Mouse (Mus musculus): ENCODE data around the gene Zfand4. TPM values are rescaled to one million over a fixed set of nuclear protein-coding genes. Genes with fewer than 3 reads are reported as not detected.

The Zfand4 gene
- polyA plus RNA-seq, 1 experiment: 2.1 TPM

DNA sequence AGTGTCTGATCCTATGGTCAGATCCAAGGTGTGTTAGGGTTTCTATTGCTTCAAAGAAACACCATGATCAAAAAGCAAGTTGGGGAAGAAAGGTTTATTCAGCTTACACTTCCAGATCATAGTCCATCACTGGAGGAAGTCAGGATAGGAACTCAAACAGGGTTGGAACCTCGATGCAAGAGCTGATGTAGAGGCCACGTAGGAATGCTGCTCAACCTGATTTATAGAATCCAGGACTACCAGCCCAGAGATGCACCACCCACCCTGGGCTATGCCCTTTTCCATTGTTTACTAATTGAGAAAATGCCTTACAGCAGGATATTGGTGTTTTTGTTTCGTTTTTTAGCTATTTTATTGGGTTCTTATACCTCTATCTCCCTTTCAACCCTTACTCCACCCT lies 97.4 kb downstream of the Zfand4 start:
- H3K27me3 ChIP-seq (ENCODE audit: control insufficient read depth, insufficient read depth, insufficient read length): no peaks in the 10 kb centered on the region
- H3K4me2 ChIP-seq (ENCODE audit: low read depth): no peak overlapping the region
- TF ChIP-seq TCF12 (IDR thresholded peaks at IDR 0.05; ENCODE audit: insufficient read depth, poor library complexity, severe bottlenecking): no peak
- no peak for TF ChIP-seq REST (IDR thresholded peaks at IDR 0.05; ENCODE audit: insufficient read depth, insufficient read length)
- TF ChIP-seq SRF (IDR thresholded peaks at IDR 0.05; ENCODE audit: control insufficient read depth, insufficient read length, low read depth): no peak
- H3K4me3 ChIP-seq: no peak overlapping the region
- H3K79me2 ChIP-seq (ENCODE audit: control insufficient read depth, insufficient read depth): peaks cover 31% of the 10 kb centered on the region
- H3ac ChIP-seq (ENCODE audit: control insufficient read depth, insufficient read length): no peak overlapping the region
- H3K36me3 ChIP-seq (ENCODE audit: control insufficient read depth, insufficient read depth): no peaks in the 10 kb centered on the region

DNA sequence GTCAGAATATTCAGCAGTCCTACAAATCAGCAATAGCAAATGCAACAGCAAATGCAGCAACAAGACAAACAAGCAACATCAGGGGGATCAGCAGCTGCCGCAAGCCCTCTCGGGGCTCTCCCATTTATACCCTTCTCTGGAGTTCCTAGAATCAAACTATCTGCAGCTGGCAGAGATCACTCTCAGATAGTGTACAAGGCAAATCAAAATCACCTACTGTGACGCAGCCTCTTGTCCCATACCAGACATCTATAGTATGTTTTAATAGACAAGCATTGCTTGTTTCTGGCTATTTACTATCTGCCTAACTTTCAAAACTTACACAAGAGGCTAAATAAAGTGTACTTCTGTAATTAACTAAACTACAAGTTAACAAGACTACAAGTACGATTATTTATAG lies 98.0 kb downstream of the Zfand4 start:
- TF ChIP-seq MYOD1 (IDR thresholded peaks at IDR 0.05; ENCODE audit: control insufficient read depth in 1 of 3, insufficient read length in 2 of 3, low read depth in 2 of 3) (no peak), TCF3 (IDR thresholded peaks at IDR 0.05; ENCODE audit: insufficient read length, low read depth) (no peak), MAX (IDR thresholded peaks at IDR 0.05; ENCODE audit: low read depth) (no peak), E2F4 (IDR thresholded peaks at IDR 0.05; ENCODE audit: insufficient read depth) (no peak), TCF12 (IDR thresholded peaks at IDR 0.05; ENCODE audit: insufficient read depth, poor library complexity, severe bottlenecking) (no peak), CEBPB (IDR thresholded peaks at IDR 0.05; ENCODE audit: insufficient read depth, poor library complexity, severe bottlenecking) (no peak), MYOG (IDR thresholded peaks at IDR 0.05; ENCODE audit: control insufficient read depth in 1 of 3, insufficient read depth in 1 of 3, insufficient read length in 2 of 3, low read depth in 2 of 3) (no peak), SRF (IDR thresholded peaks at IDR 0.05; ENCODE audit: control insufficient read depth, insufficient read length, low read depth) (no peak), POLR2AphosphoS2 (IDR thresholded peaks at IDR 0.05; ENCODE audit: insufficient read length, low read depth) (no peak), REST (IDR thresholded peaks at IDR 0.05; ENCODE audit: insufficient read depth, insufficient read length) (no peak), USF1 (IDR thresholded peaks at IDR 0.05; ENCODE audit: low read depth) (no peak)
- no peak overlapping the region for H3ac ChIP-seq (ENCODE audit: control insufficient read depth, insufficient read length)
- H3K79me2 ChIP-seq (ENCODE audit: control insufficient read depth, insufficient read depth): peaks cover 28% of the 10 kb centered on the region
- no peak overlapping the region for H3K4me3 ChIP-seq
- no peak overlapping the region for H3K4me2 ChIP-seq (ENCODE audit: low read depth)
- H3K27me3 ChIP-seq (ENCODE audit: control insufficient read depth, insufficient read depth, insufficient read length): no peaks in the 10 kb centered on the region
- H3K36me3 ChIP-seq (ENCODE audit: control insufficient read depth, insufficient read depth): no peaks in the 10 kb centered on the region

DNA sequence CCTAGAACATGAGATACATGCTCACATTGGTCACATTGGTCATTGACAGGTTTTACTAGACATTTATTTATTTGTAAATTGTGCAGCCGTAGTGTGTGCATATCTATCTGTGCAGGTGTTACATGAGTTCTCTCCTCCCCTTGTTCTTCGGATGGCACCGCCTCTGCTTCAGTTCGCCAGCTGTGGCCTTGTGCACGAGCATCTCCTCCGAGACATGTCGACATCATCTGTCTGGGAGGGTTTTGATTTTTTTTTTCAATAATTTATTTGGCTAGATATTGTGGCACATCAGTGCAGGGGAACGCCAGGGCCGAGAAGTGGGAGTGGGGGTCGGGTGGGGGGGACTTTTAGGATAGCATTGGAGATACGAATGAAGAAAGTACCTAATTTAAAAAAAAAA lies 103.9 kb downstream of the Zfand4 start:
- H3ac ChIP-seq (ENCODE audit: control insufficient read depth, insufficient read length): no peak overlapping the region
- TF ChIP-seq POLR2A (IDR thresholded peaks at IDR 0.05; ENCODE audit: insufficient read length, low read depth) (no peak), MYOD1 (IDR thresholded peaks at IDR 0.05; ENCODE audit: control insufficient read depth in 1 of 3, insufficient read length in 2 of 3, low read depth in 2 of 3) (no peak)
- H3K27me3 ChIP-seq (ENCODE audit: control insufficient read depth, insufficient read depth, insufficient read length): no peaks in the 10 kb centered on the region
- no peaks in the 10 kb centered on the region for H3K36me3 ChIP-seq (ENCODE audit: control insufficient read depth, insufficient read depth)
- no peak overlapping the region for H3K4me3 ChIP-seq
- H3K4me2 ChIP-seq (ENCODE audit: low read depth): no peak overlapping the region
- peaks cover 28% of the 10 kb centered on the region for H3K79me2 ChIP-seq (ENCODE audit: control insufficient read depth, insufficient read depth)

DNA sequence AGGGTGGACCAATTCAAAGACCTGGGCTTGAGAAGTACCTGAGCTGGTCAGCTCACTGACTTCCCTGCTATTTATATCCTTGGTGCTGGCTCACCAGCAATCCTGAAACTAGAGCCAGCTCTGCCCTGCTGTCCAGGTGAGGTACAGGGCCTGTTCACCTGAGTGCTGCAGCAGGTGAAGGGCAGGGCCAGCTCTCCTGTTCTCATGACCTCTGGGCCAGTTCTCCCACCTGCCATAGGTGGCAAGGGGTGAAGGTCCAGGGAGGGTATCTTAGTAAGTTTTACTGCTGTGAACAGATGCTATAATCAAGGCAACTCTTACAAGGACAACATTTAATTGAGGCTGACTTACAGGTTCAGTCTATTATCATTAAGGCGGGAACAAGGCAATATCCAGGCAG lies 105.8 kb downstream of the Zfand4 start:
- no peaks in the 10 kb centered on the region for H3K36me3 ChIP-seq (ENCODE audit: control insufficient read depth, insufficient read depth)
- H3K27me3 ChIP-seq (ENCODE audit: control insufficient read depth, insufficient read depth, insufficient read length): no peaks in the 10 kb centered on the region
- no peak overlapping the region for H3ac ChIP-seq (ENCODE audit: control insufficient read depth, insufficient read length)
- H3K4me2 ChIP-seq (ENCODE audit: low read depth): no peak overlapping the region
- TF ChIP-seq MAX (IDR thresholded peaks at IDR 0.05; ENCODE audit: low read depth): no peak
- no peak for TF ChIP-seq MYOD1 (IDR thresholded peaks at IDR 0.05; ENCODE audit: control insufficient read depth in 1 of 3, insufficient read length in 2 of 3, low read depth in 2 of 3)
- TF ChIP-seq USF1 (IDR thresholded peaks at IDR 0.05; ENCODE audit: low read depth): no peak
- no peak for TF ChIP-seq TCF12 (IDR thresholded peaks at IDR 0.05; ENCODE audit: insufficient read depth, poor library complexity, severe bottlenecking)
- no peak for TF ChIP-seq POLR2AphosphoS2 (IDR thresholded peaks at IDR 0.05; ENCODE audit: insufficient read length, low read depth)
- TF ChIP-seq POLR2A (IDR thresholded peaks at IDR 0.05; ENCODE audit: insufficient read length, low read depth): no peak
- H3K4me3 ChIP-seq: no peak overlapping the region
- H3K79me2 ChIP-seq (ENCODE audit: control insufficient read depth, insufficient read depth): peaks cover 33% of the 10 kb centered on the region

DNA sequence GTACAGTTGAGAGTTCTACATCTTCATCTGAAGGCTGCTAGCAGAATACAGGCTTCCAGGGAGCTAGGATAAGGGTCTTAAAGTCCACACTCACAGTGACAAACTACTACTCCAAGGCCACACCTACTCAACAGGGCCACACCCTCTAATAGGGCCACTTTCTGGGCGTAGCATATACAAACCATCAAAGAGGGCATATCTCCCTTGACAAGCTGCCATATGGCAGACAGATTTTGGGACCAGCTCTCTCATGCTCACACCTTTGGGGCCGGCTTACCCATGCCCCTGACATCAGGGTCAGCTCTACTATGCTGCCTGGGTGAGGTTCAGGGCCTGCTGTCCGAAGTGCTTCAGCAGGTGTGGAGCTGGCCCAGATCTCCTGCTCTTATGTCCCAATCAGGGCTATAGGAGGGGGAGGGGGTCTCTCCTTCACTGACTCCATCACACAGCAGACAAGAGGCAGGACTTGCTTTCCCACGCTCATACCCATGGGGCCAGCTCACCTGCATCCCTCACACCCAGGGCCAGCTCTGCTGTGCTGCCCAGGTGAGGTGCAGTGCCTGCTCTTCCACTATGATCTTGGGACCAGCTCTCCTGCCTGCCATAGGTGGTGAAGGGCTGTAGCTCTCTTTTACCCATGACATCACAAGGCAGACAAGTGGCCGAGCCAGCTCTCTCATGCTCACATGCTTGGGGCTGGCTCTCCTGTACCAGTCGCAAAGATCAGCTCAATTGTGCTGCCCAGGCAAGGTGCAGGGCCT lies 106.4 kb downstream of the Zfand4 start:
- TF ChIP-seq TCF12 (IDR thresholded peaks at IDR 0.05; ENCODE audit: insufficient read depth, poor library complexity, severe bottlenecking) (no peak), SRF (IDR thresholded peaks at IDR 0.05; ENCODE audit: control insufficient read depth, insufficient read length, low read depth) (no peak), MYOG (IDR thresholded peaks at IDR 0.05; ENCODE audit: control insufficient read depth in 1 of 3, insufficient read depth in 1 of 3, insufficient read length in 2 of 3, low read depth in 2 of 3) (no peak), REST (IDR thresholded peaks at IDR 0.05; ENCODE audit: insufficient read depth, insufficient read length) (no peak), USF1 (IDR thresholded peaks at IDR 0.05; ENCODE audit: low read depth) (no peak), POLR2A (IDR thresholded peaks at IDR 0.05; ENCODE audit: insufficient read length, low read depth) (no peak), CEBPB (IDR thresholded peaks at IDR 0.05; ENCODE audit: insufficient read depth, poor library complexity, severe bottlenecking) (no peak), POLR2AphosphoS2 (IDR thresholded peaks at IDR 0.05; ENCODE audit: insufficient read length, low read depth) (no peak), TCF3 (IDR thresholded peaks at IDR 0.05; ENCODE audit: insufficient read length, low read depth) (no peak), E2F4 (IDR thresholded peaks at IDR 0.05; ENCODE audit: insufficient read depth) (no peak), MAX (IDR thresholded peaks at IDR 0.05; ENCODE audit: low read depth) (no peak), MYOD1 (IDR thresholded peaks at IDR 0.05; ENCODE audit: control insufficient read depth in 1 of 3, insufficient read length in 2 of 3, low read depth in 2 of 3) (no peak)
- Histone ChIP-seq H3K36me3 (ENCODE audit: control insufficient read depth, insufficient read depth) (no peaks in the 10 kb centered on the region), H3K4me3 (no peak overlapping the region), H3ac (ENCODE audit: control insufficient read depth, insufficient read length) (no peak overlapping the region), H3K79me2 (ENCODE audit: control insufficient read depth, insufficient read depth) (peaks cover 33% of the 10 kb centered on the region), H3K4me2 (ENCODE audit: low read depth) (no peak overlapping the region), H3K27me3 (ENCODE audit: control insufficient read depth, insufficient read depth, insufficient read length) (no peaks in the 10 kb centered on the region)
